Mouse (Mus musculus): ENCODE results near the gene 2010111I01Rik.
A peak's percentile ranks its signal among the peaks of the same experiment; 100 is the strongest.

GRCm38 (mm10) chr13:63335421-63336134 is 370.9 kb downstream of the 2010111I01Rik start:
- peak; percentile 58 for TF ChIP-seq CTCF (IDR thresholded peaks at IDR 0.05; ENCODE audit: extremely low read depth, insufficient read depth, low read length)
- TF ChIP-seq POLR2A (IDR thresholded peaks at IDR 0.05; ENCODE audit: extremely low read depth, insufficient read depth, low read length) = no peak
